Mouse (Mus musculus): ENCODE measurements at regions not wholly inside any gene's neighbourhood (a gene's known extent, or its start where the extent isn't known, plus 50 kb on each side); places are given as distances from the start of the nearest gene placed in this dataset.

- TF ChIP-seq CTCF (IDR thresholded peaks at IDR 0.05; ENCODE audit: extremely low read depth, insufficient read depth, low read length), result no peak
- no peak for TF ChIP-seq POLR2A (IDR thresholded peaks at IDR 0.05; ENCODE audit: extremely low read depth, insufficient read depth, low read length)
These were observed 157.2 kb downstream of the C1d start for GRCm38 (mm10) chr11:17414531-17414930.
